Mouse (Mus musculus): ENCODE data around the gene Tdrd7. TPM values are rescaled to one million over a fixed set of nuclear protein-coding genes. Genes with fewer than 3 reads are reported as not detected.

Tdrd7 gene
- polyA plus RNA-seq, 1 experiment: 22.2 TPM

DNA sequence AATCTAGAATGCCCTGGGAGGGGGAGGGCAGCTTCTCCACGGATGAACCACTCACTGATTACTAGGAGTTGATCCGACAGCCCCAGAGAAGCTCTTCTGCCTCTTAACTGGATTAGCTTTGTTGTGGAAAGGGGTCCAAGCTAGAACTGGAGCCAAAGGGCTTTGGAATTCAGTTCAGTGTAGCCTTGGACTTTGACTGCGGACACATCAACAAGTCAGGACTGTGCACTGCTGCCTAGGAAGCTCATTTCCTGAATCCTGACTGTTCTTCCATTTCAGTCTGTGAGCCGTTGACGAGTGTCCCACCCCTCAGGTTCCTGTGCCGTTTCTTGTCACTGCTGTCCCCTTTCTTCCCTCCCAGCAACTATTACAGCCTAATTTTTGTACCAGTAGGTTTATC is 1.6 kb downstream of the Tdrd7 start:
- H3K27ac ChIP-seq (replicated peaks; ENCODE audit: low read depth, low read length): peak overlapping the region; percentile 57
- H3K4me3 ChIP-seq (ENCODE audit: insufficient read depth, low read depth, low read length): no peak overlapping the region
- peaks cover 20% of the 10 kb centered on the region for H3K4me1 ChIP-seq (ENCODE audit: control insufficient read depth, insufficient read depth, insufficient read length, low read length)

DNA sequence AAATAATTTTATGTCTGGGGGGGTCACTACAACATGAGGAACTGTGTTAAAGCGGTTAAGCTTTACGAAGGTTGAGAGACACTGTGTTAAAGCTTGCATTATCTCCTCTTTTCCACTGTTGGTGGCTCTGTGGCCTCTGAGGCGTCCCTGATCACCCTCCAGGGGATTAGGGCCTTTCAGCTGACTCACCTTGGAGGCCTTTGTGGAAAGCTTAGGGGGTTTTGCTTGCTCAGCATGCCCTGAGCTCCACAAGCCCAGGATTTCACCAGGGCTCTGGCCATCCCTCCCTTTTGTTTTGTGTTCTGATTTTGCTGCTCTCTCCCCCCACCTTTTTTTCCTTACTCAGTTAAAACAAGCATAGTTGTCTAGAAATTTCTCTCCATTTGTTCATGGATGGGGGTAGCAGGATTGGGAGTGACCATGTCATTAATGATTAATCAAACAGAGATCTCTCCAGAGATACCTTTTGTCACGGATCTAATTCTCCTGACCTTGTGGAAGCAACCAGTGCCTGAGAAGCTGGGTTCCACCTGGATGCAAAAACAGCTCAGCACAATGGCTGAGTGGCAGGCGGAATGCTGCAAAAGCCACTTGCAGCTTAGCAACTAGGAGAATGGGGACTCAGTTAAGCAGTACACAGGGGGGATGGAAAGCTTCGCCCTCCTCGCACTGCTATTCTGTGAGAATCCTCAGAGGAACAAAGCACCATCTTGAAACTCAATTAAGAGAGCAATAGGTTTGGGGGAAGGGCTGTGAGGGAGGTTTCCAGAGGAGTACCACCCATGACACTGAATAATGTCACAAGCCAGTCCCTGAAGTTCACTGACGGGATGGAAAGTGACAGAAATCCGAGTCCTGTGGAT is 2.6 kb downstream of the Tdrd7 start:
- Histone ChIP-seq H3K4me3 (ENCODE audit: insufficient read depth, low read depth, low read length) (peak overlapping the region; percentile 46), H3K27ac (replicated peaks; ENCODE audit: low read depth, low read length) (peak overlapping the region; percentile 78), H3K4me1 (ENCODE audit: control insufficient read depth, insufficient read depth, insufficient read length, low read length) (peaks cover 20% of the 10 kb centered on the region)

DNA sequence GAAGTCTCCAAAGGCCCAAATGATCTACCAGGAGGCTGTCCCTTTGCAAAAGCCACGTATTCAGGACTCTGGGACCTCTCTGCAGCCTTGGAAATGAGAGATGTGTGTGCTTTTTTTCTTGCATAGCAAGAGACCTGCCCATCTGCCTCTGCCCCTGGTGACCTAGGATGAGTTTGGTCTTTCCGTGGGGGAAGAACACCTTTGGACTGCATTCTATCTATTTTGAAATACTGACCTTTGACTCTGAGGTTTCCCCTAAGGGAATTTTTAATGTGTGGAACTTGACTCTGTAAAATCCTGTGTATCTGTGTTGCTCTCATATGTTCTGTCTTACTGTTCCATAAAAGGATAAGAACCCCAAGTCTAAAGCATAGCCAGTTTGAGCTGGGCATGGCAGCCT is 3.9 kb downstream of the Tdrd7 start:
- Histone ChIP-seq H3K4me1 (ENCODE audit: control insufficient read depth, insufficient read depth, insufficient read length, low read length) (peaks cover 20% of the 10 kb centered on the region), H3K4me3 (ENCODE audit: insufficient read depth, low read depth, low read length) (peak overlapping the region; percentile 46; the same call in 1 of the 2 replicates), H3K27ac (replicated peaks; ENCODE audit: low read depth, low read length) (peak overlapping the region; percentile 78)

DNA sequence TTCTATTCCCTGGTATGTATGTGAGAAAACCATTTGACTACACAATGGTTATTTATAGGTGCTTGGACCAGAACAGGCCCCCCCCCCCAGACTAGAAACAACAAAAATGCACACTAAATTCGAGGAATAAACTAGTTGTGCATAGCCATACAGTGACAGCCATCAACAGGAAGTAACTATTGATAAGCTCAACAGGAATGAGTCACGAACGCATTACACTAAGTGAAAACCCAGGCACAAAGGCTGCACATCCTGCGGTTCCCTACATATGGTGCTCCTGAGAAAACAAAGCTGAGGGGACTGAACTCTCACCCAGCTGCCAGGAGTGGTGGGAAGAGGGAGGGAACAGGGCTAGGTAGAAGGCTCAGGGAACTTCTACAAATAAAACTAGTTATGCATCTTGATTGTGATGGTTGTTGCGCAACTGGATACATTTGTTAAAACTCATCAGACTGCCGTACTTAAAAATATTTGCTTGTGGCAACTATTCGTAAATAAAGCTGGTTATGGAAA is 5.0 kb downstream of the Tdrd7 start:
- peaks cover 19% of the 10 kb centered on the region for H3K4me1 ChIP-seq (ENCODE audit: control insufficient read depth, insufficient read depth, insufficient read length, low read length)
- H3K4me3 ChIP-seq (ENCODE audit: insufficient read depth, low read depth, low read length): no peak overlapping the region
- no peak overlapping the region for H3K27ac ChIP-seq (replicated peaks; ENCODE audit: low read depth, low read length)

DNA sequence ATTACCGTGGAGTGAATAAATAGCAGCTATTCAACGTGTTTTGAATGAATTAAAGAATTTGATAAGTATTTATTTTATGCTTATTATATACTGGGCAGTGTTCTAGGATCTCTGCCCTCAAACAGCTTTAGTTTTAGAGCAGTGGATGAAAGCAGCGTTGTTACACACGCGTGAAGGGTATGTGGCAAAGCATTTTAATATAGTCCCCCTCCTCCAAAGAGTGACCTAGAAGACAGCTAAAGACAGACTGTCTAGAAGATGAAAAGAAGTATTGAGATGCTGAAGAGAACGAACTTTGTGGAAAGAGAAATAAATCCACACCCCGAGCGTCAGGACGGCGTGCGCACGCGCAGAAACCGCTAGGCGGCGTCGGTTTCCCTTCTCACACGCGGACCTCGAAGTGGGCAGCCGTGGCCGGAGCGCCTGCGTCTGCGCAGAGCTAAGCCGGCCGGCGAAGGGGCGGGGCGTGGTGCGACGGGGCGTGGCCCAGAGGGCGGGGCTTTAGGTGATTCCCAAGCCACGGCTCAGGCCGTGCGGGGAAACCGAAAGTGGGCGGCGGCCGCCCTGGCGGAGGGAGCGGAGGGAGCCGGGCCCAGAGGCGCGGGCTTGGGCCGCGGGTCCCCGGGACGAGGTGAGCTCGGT is 6.8 kb downstream of the Tdrd7 start:
- Histone ChIP-seq H3K4me1 (ENCODE audit: control insufficient read depth, insufficient read depth, insufficient read length, low read length) (peaks cover 11% of the 10 kb centered on the region), H3K27ac (replicated peaks; ENCODE audit: low read depth, low read length) (peak overlapping the region; percentile 66; the same call in 1 of the 2 replicates), H3K4me3 (ENCODE audit: insufficient read depth, low read depth, low read length) (peak overlapping the region; percentile 75)

DNA sequence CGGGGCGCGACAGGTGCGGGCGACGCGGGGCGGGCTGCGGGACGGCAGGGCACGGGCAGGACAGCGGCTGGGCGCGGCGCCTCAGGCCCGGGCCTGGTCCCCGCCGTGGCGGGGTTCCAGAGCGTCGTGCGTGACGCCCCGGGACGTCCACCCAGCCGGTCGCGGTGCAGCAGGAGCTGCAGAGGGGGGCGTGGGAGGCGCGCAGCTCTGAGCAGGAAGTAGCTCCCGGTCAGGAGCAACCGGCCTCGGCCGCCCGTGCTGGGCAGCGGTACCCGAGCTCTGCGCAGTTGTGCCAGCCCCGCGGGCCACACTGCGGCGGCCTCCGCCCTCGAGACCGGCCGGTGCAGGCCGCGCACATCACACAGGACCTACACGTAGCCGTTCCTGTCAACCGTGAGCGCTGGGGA is 7.3 kb downstream of the Tdrd7 start:
- peak overlapping the region; percentile 35; the same call in 1 of the 2 replicates for H3K27ac ChIP-seq (replicated peaks; ENCODE audit: low read depth, low read length)

DNA sequence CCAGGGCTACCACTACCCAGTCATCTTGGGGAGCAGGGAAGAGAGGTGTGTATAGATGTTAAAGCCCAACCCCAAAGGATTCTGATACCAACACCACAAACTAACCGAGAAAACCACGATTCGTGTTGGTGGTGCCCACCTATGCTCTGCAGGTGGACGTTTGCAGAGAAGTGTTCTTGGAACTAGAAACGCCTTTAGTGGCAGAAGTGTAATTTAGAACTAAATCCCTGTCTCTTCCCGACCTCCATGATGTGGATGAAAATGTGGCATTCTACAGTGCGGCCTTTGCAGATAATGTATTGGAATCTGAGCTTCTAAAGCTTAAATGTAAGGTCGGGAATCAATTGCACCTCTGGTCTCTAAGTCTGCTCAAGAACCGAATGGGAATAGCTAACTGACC is 7.8 kb downstream of the Tdrd7 start:
- peak overlapping the region; percentile 35; the same call in 1 of the 2 replicates for H3K27ac ChIP-seq (replicated peaks; ENCODE audit: low read depth, low read length)
- peaks cover 7% of the 10 kb centered on the region for H3K4me1 ChIP-seq (ENCODE audit: control insufficient read depth, insufficient read depth, insufficient read length, low read length)

More for the DNA sequence above, 7.3 kb downstream of the Tdrd7 start:
- Histone ChIP-seq H3K4me1 (ENCODE audit: control insufficient read depth, insufficient read depth, insufficient read length, low read length) (peaks cover 10% of the 10 kb centered on the region), H3K4me3 (ENCODE audit: insufficient read depth, low read depth, low read length) (peak overlapping the region; percentile 75)

DNA sequence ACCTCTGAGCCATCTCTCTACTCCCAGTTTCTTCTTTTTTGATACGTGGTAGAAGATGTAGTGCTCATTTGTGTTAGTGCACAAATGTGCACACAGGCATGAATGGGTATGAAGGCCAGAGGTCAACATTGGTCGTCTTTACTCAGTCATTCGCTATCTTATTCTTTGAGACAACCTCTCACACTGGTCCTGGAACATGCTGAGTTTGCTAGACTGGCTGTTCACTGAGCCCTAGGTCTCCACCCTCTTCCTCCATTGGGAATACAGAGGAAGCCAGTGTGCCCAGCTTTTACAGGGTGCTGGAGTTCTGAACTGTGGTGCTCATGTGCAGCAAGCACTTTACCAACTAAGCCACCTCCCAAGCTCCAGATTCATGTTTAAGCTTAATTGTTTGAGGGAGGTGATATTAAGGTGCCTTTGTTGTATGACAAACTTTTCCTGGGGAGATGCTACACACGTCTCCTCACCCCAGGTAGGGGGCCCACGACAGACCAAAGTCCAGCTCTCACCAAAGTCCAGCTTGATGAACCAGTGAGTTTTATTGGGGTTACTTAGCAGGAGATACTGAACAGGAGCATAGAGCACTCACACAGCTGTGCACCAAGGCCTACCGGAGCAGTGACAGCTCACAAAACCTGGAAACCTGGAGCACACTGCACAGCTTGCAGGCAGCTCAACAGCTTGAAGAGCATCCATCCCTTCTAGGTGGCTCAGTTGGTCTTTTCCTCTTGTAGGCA is 12.0 kb downstream of the Tdrd7 start:
- Histone ChIP-seq H3K27ac (replicated peaks; ENCODE audit: low read depth, low read length) (no peak overlapping the region), H3K4me1 (ENCODE audit: control insufficient read depth, insufficient read depth, insufficient read length, low read length) (peaks cover 19% of the 10 kb centered on the region), H3K4me3 (ENCODE audit: insufficient read depth, low read depth, low read length) (no peak overlapping the region)

More for the DNA sequence above, 7.8 kb downstream of the Tdrd7 start:
- peak overlapping the region; percentile 75 for H3K4me3 ChIP-seq (ENCODE audit: insufficient read depth, low read depth, low read length)

DNA sequence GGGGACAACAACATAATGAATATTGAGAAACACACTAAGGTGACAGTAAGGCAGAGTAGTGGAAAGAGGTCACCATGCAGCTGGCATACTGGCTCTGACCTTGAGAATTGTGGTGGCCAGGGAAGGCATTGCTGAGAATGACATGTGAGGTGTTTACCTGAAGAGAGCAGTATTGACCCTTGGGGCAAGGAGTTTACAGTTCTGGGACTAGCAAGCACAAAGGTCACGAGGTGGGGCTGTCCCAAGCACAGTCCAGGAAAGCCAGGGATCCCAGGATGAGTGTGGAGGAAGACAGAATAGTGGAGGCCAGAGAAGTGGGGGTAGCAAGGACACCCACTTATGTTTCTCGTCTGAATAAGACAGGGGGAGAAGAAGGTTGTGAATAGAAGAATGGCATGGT is 14.8 kb downstream of the Tdrd7 start:
- Histone ChIP-seq H3K4me1 (ENCODE audit: control insufficient read depth, insufficient read depth, insufficient read length, low read length) (peaks cover 19% of the 10 kb centered on the region), H3K27ac (replicated peaks; ENCODE audit: low read depth, low read length) (no peak overlapping the region)

DNA sequence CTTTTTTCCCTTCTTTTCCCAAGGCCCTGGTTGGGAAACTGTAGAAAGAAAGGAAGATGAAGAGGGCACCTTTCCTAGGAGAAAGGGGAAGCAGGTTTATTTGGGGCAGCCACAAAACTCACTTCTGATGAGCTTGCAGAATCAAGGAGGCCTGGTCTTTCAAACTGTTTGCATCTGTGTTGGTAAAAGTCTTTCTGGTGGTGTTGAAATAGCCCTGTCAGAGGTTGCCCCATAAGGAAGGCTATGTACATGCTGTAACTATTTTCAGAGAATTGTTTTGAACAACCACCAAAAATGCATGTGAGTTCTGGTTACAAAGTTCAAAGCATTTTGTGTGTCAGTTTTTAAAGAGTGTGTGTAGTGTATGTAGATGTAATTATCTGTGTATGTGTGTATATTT is 15.9 kb downstream of the Tdrd7 start:
- no peak overlapping the region for H3K27ac ChIP-seq (replicated peaks; ENCODE audit: low read depth, low read length)
- peaks cover 22% of the 10 kb centered on the region for H3K4me1 ChIP-seq (ENCODE audit: control insufficient read depth, insufficient read depth, insufficient read length, low read length)
- no peak overlapping the region for H3K4me3 ChIP-seq (ENCODE audit: insufficient read depth, low read depth, low read length)

More for the DNA sequence above, 14.8 kb downstream of the Tdrd7 start:
- H3K4me3 ChIP-seq (ENCODE audit: insufficient read depth, low read depth, low read length): no peak overlapping the region

DNA sequence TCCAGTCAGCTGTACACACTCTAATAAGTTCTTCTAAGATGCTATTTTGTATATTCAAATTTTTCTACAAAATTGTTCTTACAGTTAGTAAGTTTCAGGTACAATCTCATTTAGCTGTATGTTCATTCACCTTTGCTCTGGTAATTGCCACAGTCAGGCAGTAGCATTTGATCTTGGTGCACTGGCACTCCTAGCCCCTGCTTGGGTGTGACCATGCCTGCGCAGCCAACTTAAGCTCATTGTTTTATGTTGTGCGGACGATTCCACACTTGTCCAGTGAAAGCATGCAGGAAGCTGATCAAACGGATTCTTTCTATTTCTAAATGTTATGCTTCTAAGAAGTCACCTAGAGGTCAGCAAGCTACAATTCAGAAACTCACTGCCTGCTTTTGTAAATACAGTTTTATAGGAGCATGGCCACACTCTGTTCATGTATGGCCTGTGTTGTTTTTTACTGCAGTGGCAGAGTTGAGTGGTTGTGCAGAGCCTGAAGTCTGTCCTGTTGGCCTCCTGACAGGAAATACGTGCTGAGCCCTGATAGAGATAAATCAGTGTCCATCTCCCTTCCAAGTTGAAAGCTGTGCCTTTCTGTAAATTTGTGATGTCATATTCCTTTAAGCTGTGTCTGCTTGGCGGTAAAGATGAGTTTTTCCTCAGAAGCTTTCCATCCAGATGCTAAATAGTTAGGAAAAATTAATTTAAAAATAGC is 25.4 kb downstream of the Tdrd7 start:
- Histone ChIP-seq H3K4me3 (ENCODE audit: insufficient read depth, low read depth, low read length) (no peak overlapping the region), H3K4me1 (ENCODE audit: control insufficient read depth, insufficient read depth, insufficient read length, low read length) (peaks cover 7% of the 10 kb centered on the region), H3K27ac (replicated peaks; ENCODE audit: low read depth, low read length) (no peak overlapping the region)

DNA sequence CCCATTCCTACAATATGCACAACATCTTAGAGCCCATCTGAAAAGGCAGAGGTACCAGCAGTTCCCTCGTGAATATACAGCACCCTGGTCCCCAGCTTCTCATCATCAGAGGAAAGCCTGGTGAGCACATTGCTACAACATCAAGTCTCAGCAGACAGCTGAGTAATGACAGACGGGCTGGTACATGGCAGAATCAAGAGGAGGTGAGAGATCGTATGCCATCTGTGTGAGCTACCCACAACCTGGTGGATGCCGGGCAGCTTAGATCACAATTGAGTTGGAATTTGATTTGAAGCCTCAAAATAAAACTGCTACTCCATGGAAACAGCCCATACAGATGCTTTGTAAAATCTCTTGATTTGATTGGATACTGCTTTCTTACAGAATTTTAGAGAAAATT is 33.4 kb downstream of the Tdrd7 start:
- no peaks in the 10 kb centered on the region for H3K4me1 ChIP-seq (ENCODE audit: control insufficient read depth, insufficient read depth, insufficient read length, low read length)
- H3K27ac ChIP-seq (replicated peaks; ENCODE audit: low read depth, low read length): no peak overlapping the region
- no peak overlapping the region for H3K4me3 ChIP-seq (ENCODE audit: insufficient read depth, low read depth, low read length)

DNA sequence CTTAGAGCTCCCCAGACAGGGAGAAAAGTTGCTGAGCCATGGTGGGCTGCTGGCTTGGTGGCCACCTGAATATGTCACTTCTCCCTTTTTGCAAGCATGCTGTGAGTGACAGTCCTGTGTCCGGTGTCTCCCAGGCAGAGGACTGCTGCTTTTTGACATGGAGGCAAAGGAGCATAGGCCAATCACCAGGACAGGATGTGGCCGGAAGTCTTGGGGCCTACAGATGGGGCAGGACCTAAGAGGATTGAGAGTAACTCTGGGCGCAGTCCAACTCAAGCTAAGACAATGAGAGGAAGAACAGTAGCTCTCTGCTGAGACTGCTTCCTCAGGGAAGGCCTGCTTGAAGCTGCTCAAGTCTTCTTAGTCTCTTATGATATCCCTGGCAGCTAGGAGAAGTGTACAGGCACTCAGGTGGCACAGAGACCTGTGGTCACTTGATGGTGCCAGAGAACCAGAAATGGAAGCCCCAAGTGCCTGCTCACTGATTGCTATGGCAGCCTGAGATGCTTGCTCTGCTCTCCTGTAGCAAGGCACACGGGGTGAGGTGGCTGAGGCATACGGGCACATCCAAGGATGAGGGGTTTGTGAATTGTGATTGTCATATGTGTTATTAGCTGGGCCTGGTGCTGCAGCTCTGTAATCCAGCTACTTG is 43.1 kb downstream of the Tdrd7 start:
- no peak overlapping the region for H3K4me3 ChIP-seq (ENCODE audit: insufficient read depth, low read depth, low read length)
- H3K27ac ChIP-seq (replicated peaks; ENCODE audit: low read depth, low read length): peak overlapping the region; percentile 43
- H3K4me1 ChIP-seq (ENCODE audit: control insufficient read depth, insufficient read depth, insufficient read length, low read length): peaks cover 5% of the 10 kb centered on the region; the same call in 1 of the 2 replicates

DNA sequence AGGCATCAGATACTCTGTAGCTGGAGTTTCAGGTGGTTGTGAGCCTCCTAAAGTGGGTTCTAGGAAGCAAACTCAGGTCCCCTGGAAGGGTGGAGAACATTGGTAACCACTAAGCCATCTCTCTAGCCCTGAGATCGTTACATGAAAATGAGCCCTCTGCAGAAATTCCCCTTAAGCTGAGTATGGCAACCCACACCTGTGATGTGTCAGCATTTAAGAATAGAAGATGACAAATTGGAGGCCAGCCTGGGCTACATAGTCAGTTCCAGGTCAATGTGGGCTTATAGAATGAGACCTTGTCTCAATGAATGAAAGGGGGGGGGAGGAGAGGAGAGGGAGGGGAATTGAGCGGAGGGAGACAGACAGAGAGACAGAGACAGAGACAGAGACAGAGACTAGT is 46.6 kb downstream of the Tdrd7 start:
- Histone ChIP-seq H3K4me1 (ENCODE audit: control insufficient read depth, insufficient read depth, insufficient read length, low read length) (peaks cover 5% of the 10 kb centered on the region; the same call in 1 of the 2 replicates), H3K4me3 (ENCODE audit: insufficient read depth, low read depth, low read length) (no peak overlapping the region), H3K27ac (replicated peaks; ENCODE audit: low read depth, low read length) (no peak overlapping the region)
